ENCODE assay signal across 1 mouse cellular context in genomic region chr15:83495195-83495594, GRCm38 (mm10).
TF ChIP-seq lines count a peak whose summit lies in the region.

No protein-coding gene starts in this region.

TF ChIP-seq in MEL, 35 proteins besides CTCF, POLR2A, EP300 and RAD21 (continued from another document):
- peak; percentile 72 for TF ChIP-seq TCF12 (IDR thresholded peaks at IDR 0.05; ENCODE audit: low read depth, low read length)
- TF ChIP-seq MEF2A (IDR thresholded peaks at IDR 0.05; ENCODE audit: extremely low read depth, insufficient replicate concordance, low read depth, low read length, poor library complexity, severe bottlenecking) = 0 out of 2 replicates have a peak, but pooled peaks have one; percentile 10
- peak; percentile 70 for TF ChIP-seq ETS1 (IDR thresholded peaks at IDR 0.05; ENCODE audit: low read depth, low read length)
- TF ChIP-seq NRF1 (IDR thresholded peaks at IDR 0.05; ENCODE audit: insufficient read depth, low read depth, low read length, poor library complexity, severe bottlenecking) = no peak
- TF ChIP-seq TAL1 (IDR thresholded peaks at IDR 0.05; ENCODE audit: low read length) = peak; percentile 58
- TF ChIP-seq MAFK (IDR thresholded peaks at IDR 0.05; ENCODE audit: borderline replicate concordance, low read depth, low read length) = peak; percentile 57; the same call in 1 of the 2 replicates
- peak; percentile 80 for TF ChIP-seq GABPA (IDR thresholded peaks at IDR 0.05; ENCODE audit: low read depth, low read length)
TF ChIP-seq in MEL: peak in this region for 8.
